Mouse (Mus musculus): ENCODE data around the gene Cirbp.
A peak's percentile ranks its signal among the peaks of the same experiment; 100 is the strongest.
"Not testable (repeated sequence)": the region's sequence is repeated elsewhere in the genome, so short reads cannot be mapped to it uniquely, and the experiment has no call there.

The Cirbp gene

GRCm38 (mm10) chr10:80179068-80180051 lies 13.6 kb downstream of the Cirbp start, which contains the start of gene Efna2:
Gene Efna2 (plus strand): TSS chr10:80179482.
- peak; percentile 53 for DNase-seq (ENCODE audit: low read depth, low spot score)

GRCm38 (mm10) chr10:80180288-80180687 lies 14.5 kb downstream of the Cirbp start:
- no peak for DNase-seq (ENCODE audit: low read depth, low spot score)

- no peak for DNase-seq (ENCODE audit: low read depth, low spot score)
These were observed 15.0 kb downstream of the Cirbp start for GRCm38 (mm10) chr10:80180823-80181222.

- no peak for DNase-seq (ENCODE audit: low read depth, low spot score)
These were observed 16.8 kb downstream of the Cirbp start for GRCm38 (mm10) chr10:80182547-80182946.

GRCm38 (mm10) chr10:80186649-80187048 lies 20.9 kb downstream of the Cirbp start:
- no peak for DNase-seq (ENCODE audit: low read depth, low spot score)

- no peak for DNase-seq (ENCODE audit: low read depth, low spot score)
These were observed 22.0 kb downstream of the Cirbp start for GRCm38 (mm10) chr10:80187739-80188138.

GRCm38 (mm10) chr10:80188453-80189024 lies 22.8 kb downstream of the Cirbp start:
- DNase-seq (ENCODE audit: low read depth, low spot score), result no peak

GRCm38 (mm10) chr10:80189999-80190398 lies 24.2 kb downstream of the Cirbp start:
- no peak for DNase-seq (ENCODE audit: low read depth, low spot score)

GRCm38 (mm10) chr10:80190491-80191051 lies 24.8 kb downstream of the Cirbp start:
- DNase-seq (ENCODE audit: low read depth, low spot score), result no peak

GRCm38 (mm10) chr10:80193976-80194375 lies 28.2 kb downstream of the Cirbp start:
- no peak for DNase-seq (ENCODE audit: low read depth, low spot score)

- DNase-seq (ENCODE audit: low read depth, low spot score), result no peak
These were observed 28.7 kb downstream of the Cirbp start for GRCm38 (mm10) chr10:80194441-80194840.

- no peak for DNase-seq (ENCODE audit: low read depth, low spot score)
These were observed 30.4 kb downstream of the Cirbp start for GRCm38 (mm10) chr10:80196167-80196566.

GRCm38 (mm10) chr10:80196778-80197581 lies 31.2 kb downstream of the Cirbp start:
- no peak for DNase-seq (ENCODE audit: low read depth, low spot score)

GRCm38 (mm10) chr10:80199440-80200008 lies 33.7 kb downstream of the Cirbp start:
- peak; percentile 92 for DNase-seq (ENCODE audit: low read depth, low spot score)

GRCm38 (mm10) chr10:80200485-80200884 lies 34.7 kb downstream of the Cirbp start:
- DNase-seq (ENCODE audit: low read depth, low spot score), result no peak

GRCm38 (mm10) chr10:80204055-80204454 lies 38.3 kb downstream of the Cirbp start:
- DNase-seq (ENCODE audit: low read depth, low spot score), result peak; percentile 36

- no peak for DNase-seq (ENCODE audit: low read depth, low spot score)
These were observed 41.4 kb downstream of the Cirbp start for GRCm38 (mm10) chr10:80207201-80207600.

GRCm38 (mm10) chr10:80207676-80208075 lies 41.9 kb downstream of the Cirbp start:
- no peak for DNase-seq (ENCODE audit: low read depth, low spot score)

GRCm38 (mm10) chr10:80208248-80208647 lies 42.5 kb downstream of the Cirbp start:
- no peak for DNase-seq (ENCODE audit: low read depth, low spot score)

- DNase-seq (ENCODE audit: low read depth, low spot score), result no peak
These were observed 43.1 kb downstream of the Cirbp start for GRCm38 (mm10) chr10:80208841-80209371.

- DNase-seq (ENCODE audit: low read depth, low spot score), result not testable (repeated sequence)
These were observed 45.8 kb downstream of the Cirbp start for GRCm38 (mm10) chr10:80211547-80212103.

Measured in ES-CJ7 (cell line).